Mouse (Mus musculus) ES-Bruce4 (cell line): ENCODE measurements at regions not wholly inside any gene's neighbourhood (a gene's known extent, or its start where the extent isn't known, plus 50 kb on each side); places are given as distances from the start of the nearest gene placed in this dataset.
"Not testable (repeated sequence)": the region's sequence is repeated elsewhere in the genome, so short reads cannot be mapped to it uniquely, and the experiment has no call there.

Experiments used
- H3K27ac ChIP-seq: 2 replicates; pipeline ENCODE4 v1.5.1; 2012; ENCODE audit warnings: low read length, inconsistent platforms; ENCODE audit not compliant: insufficient read depth
- H3K27me3 ChIP-seq: 2 replicates; pipeline ENCODE4 v1.6.1; 2012; ENCODE audit warnings: mild to moderate bottlenecking, low read length, inconsistent platforms; ENCODE audit not compliant: control insufficient read depth, poor library complexity, insufficient read depth, severe bottlenecking
- H3K36me3 ChIP-seq: 2 replicates; pipeline ENCODE4 v1.6.1; 2012; ENCODE audit warnings: inconsistent platforms, mild to moderate bottlenecking, low read length, moderate library complexity; ENCODE audit not compliant: control insufficient read depth, poor library complexity, insufficient read depth, severe bottlenecking
- H3K4me1 ChIP-seq: one replicate; pipeline ENCODE4 v1.8.1; 2011; ENCODE audit warnings: low read length; ENCODE audit not compliant: control insufficient read depth, insufficient read depth
- H3K4me3 ChIP-seq: 2 replicates; pipeline ENCODE4 v1.5.1; 2011; ENCODE audit warnings: low read depth, mild to moderate bottlenecking, low read length
- H3K9ac ChIP-seq: 2 replicates; pipeline ENCODE4 v1.6.1; 2012; ENCODE audit warnings: low read depth, mild to moderate bottlenecking, inconsistent platforms; ENCODE audit not compliant: poor library complexity, severe bottlenecking
- H3K9me3 ChIP-seq: replicated peaks from 2 replicates; pipeline ENCODE4 v1.6.1; 2012; ENCODE audit warnings: mild to moderate bottlenecking, low read length, inconsistent platforms; ENCODE audit not compliant: control insufficient read depth, poor library complexity, insufficient read depth, severe bottlenecking
- CTCF ChIP-seq: IDR thresholded peaks from one replicate; pipeline ENCODE4 v1.8.1; 2011; ENCODE audit warnings: low read depth, low read length
- EP300 ChIP-seq: IDR thresholded peaks from 2 replicates; pipeline ENCODE4 v1.6.1; 2011; ENCODE audit warnings: low read depth, low read length; ENCODE audit not compliant: insufficient read depth
- POLR2A ChIP-seq: IDR thresholded peaks from one replicate; pipeline ENCODE4 v1.8.1; 2011; ENCODE audit warnings: low read length; ENCODE audit not compliant: insufficient read depth

DNA sequence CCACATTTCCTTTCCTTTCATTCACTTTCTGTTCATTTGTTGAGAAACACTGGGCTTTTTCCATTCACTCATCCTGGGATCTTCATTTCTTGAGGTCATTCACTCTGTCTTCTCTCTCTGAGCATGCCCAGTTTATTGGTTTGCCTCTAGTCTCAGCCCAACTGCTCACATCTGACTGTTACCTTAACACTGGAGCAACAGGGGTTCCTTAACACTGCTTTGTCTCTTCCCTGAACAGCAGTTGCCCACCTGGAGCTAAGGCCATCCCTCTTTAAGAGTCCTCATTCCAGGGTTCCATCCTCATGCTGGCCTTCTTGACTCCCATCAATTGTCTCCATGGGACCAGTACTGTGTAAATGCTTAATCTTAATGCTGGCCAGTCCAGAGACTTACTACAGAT, 342.5 kb upstream of the Ghitm start:
- Histone ChIP-seq H3K27ac (no peak overlapping the region), H3K4me3 (no peak overlapping the region), H3K9me3 (no peaks in the 10 kb centered on the region), H3K36me3 (no peaks in the 10 kb centered on the region), H3K27me3 (no peaks in the 10 kb centered on the region), H3K9ac (no peak overlapping the region), H3K4me1 (no peaks in the 10 kb centered on the region)
- TF ChIP-seq CTCF: no peak
- TF ChIP-seq POLR2A: no peak
- TF ChIP-seq EP300: no peak

DNA sequence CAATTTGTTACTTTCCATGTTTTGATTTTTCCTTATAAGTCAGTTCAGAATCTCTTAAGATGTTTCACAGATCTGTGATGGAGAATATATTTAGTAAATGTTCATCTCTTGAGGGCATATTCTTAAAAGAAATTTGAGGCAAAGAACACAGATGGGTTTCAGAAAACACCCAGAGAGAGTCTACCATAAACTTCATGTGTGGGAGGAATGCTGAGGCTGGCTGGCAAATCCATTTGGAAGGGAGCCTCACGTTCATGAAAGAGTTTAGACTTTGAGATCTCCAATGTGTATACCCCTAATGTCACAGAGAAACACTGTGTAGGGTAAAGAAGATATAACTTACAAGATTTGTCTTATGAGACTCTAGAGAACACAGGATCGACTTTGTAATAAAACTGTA, 333.6 kb upstream of the Ghitm start:
- Histone ChIP-seq H3K4me1 (no peaks in the 10 kb centered on the region), H3K4me3 (no peak overlapping the region), H3K27me3 (no peaks in the 10 kb centered on the region), H3K36me3 (no peaks in the 10 kb centered on the region), H3K27ac (no peak overlapping the region), H3K9me3 (no peaks in the 10 kb centered on the region), H3K9ac (no peak overlapping the region)
- TF ChIP-seq EP300 (no peak), CTCF (no peak), POLR2A (no peak)

DNA sequence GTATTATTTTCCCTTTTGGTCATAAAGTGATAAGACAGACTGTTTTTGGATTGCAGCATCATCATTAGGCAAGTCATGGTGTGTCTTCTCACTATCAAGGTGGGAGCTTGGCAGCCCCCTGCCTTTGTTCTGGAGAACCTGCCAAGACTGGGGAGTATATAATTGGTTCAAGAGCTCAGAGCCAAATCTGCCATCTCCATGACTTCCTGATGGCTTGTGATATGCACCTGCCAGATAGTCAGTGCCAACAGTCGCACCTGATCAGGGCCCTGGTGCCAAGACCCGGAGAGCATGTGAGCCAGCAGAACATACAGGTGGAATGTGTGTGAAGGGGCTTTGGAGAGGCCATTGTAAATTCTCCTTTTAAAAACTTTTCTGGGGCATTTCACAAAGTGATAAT, 305.8 kb upstream of the Ghitm start:
- TF ChIP-seq POLR2A (no peak), CTCF (no peak), EP300 (no peak)
- Histone ChIP-seq H3K27me3 (no peaks in the 10 kb centered on the region), H3K36me3 (no peaks in the 10 kb centered on the region), H3K9me3 (no peaks in the 10 kb centered on the region), H3K4me3 (no peak overlapping the region), H3K27ac (no peak overlapping the region), H3K4me1 (no peaks in the 10 kb centered on the region), H3K9ac (no peak overlapping the region)

DNA sequence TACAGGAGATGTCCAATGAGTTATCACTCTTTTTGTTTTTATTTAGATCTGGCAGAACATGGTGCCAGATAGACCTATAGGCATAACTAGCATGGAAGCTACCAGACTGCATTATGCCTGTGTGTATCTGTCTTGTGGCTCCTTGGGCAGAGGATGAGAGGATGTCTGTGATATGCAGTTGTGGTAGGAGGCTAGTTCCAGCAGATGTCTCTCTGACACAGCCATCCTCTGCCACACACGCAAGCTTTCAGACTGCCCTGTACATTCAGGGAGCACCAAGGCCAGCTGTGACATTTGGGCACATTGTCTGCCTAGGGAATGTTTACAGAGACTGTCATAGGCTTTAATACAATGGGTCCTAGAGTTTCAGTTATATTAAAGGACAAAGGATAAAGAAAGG, 295.6 kb upstream of the Ghitm start:
- no peak overlapping the region for H3K9ac ChIP-seq
- no peaks in the 10 kb centered on the region for H3K4me1 ChIP-seq
- TF ChIP-seq EP300 (no peak), POLR2A (no peak), CTCF (no peak)
- no peaks in the 10 kb centered on the region for H3K9me3 ChIP-seq
- H3K4me3 ChIP-seq: no peak overlapping the region
- H3K27me3 ChIP-seq: no peaks in the 10 kb centered on the region
- H3K36me3 ChIP-seq: no peaks in the 10 kb centered on the region
- H3K27ac ChIP-seq: no peak overlapping the region

DNA sequence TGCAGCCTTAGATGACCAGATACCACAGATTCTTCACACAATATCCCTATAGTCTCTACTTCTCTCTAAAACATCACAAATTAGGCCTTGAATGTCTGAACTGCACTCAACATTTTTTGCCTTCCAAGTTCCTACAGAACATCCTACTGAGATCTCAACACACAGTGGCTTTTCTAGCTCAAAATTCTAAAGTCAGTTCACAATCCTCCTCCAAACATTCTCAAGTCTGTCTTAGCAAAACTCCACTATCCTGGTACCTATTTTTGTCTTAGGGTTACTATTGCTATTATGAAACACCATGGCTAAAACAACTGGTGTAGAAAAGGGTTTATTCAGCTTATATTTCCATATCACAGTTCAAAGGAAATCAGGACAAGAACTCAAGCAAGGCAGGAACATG, 290.4 kb upstream of the Ghitm start:
- TF ChIP-seq EP300: no peak
- TF ChIP-seq POLR2A: no peak
- TF ChIP-seq CTCF: no peak
- no peak overlapping the region for H3K4me3 ChIP-seq

DNA sequence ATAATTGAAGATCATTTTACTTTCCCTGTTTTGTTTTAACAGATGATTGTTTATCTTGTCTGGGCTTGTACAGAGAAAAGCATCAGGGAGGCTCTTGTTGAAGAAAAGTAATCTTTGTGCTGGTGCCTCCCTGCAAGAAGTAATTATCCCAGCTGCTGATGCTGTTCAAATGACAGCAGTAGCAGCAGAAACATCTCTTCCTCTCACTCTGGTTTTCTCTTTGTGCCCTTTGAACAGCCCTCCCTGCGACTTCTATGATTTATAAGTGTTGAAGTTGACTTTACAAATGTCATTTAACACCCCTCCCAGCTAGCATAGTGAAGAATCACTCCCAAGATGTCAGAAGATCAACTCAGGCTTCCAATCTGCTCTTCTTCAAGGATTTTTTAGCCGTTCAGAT, 286.5 kb upstream of the Ghitm start:
- Histone ChIP-seq H3K27me3 (no peaks in the 10 kb centered on the region; the same call in 1 of the 2 replicates), H3K9ac (no peak overlapping the region), H3K4me3 (no peak overlapping the region), H3K4me1 (no peaks in the 10 kb centered on the region), H3K27ac (no peak overlapping the region), H3K9me3 (no peaks in the 10 kb centered on the region), H3K36me3 (no peaks in the 10 kb centered on the region)
- TF ChIP-seq POLR2A: no peak
- no peak for TF ChIP-seq EP300
- no peak for TF ChIP-seq CTCF

More for the DNA sequence above, 290.4 kb upstream of the Ghitm start:
- no peak overlapping the region for H3K27ac ChIP-seq
- no peaks in the 10 kb centered on the region for H3K36me3 ChIP-seq
- H3K9ac ChIP-seq: no peak overlapping the region
- H3K27me3 ChIP-seq: no peaks in the 10 kb centered on the region; the same call in 1 of the 2 replicates
- no peaks in the 10 kb centered on the region for H3K9me3 ChIP-seq
- H3K4me1 ChIP-seq: no peaks in the 10 kb centered on the region

DNA sequence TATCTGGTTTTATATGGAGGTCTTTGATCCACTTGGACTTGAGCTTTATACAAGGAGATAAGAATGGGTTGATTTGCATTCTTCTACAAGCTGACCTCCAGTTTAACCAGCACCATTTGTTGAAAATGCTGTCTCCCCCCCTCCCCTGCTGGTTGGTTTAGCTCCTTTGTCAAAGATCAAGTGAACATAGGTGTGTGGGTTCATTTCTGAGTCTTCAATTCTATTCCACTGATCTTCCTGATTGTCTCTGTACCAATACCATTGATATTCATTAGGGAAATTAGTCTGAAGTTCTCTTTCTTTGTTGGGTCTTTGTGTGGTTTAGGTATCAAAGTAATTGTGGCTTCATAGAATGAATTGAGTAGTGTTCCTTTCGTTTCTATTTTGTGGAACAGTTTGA, 277.5 kb upstream of the Ghitm start:
- H3K27me3 ChIP-seq, H3K9ac ChIP-seq, H3K36me3 ChIP-seq, H3K4me3 ChIP-seq, H3K27ac ChIP-seq, H3K9me3 ChIP-seq, H3K4me1 ChIP-seq: not testable (repeated sequence)
